Mouse (Mus musculus): ENCODE results near the gene Fmnl2. TPM values are rescaled to one million over a fixed set of nuclear protein-coding genes. Genes with fewer than 3 reads are reported as not detected.

The Fmnl2 gene
- polyA plus RNA-seq, 1 experiment from 2014 or later = 0.64 TPM

DNA sequence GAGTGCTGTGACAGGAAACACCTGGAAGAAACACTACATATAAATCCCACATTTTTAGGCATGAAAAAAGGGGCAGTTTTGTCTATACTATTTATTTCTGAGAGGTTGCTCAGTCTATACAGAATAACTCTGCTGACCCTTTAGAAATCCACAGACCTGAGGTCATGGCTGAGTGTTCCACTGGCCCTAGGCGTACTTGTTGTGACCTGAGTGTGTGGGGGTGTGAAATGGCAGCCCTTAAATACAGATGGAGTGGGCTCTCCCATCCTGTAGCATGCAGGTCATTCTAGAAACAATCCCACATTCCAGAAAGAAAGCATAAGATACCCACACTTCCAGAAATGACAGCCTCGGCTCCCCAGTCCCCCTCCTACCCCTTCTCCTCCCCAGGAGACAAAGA, 180.6 kb downstream of the Fmnl2 start:
- Histone ChIP-seq H3K9me3 (replicated peaks) (no peaks in the 10 kb centered on the region), H3K4me3 (no peak overlapping the region), H3K36me3 (no peaks in the 10 kb centered on the region), H3K4me1 (no peaks in the 10 kb centered on the region), H3K27ac (no peak overlapping the region), H3K9ac (no peak overlapping the region), H3K27me3 (replicated peaks) (no peaks in the 10 kb centered on the region), H3K4me2 (no peak overlapping the region)
- ATAC-seq = no peak
- WGBS (ENCODE audit: insufficient replicate concordance) = 45% methylated on average over 2 of the region's 2 CpGs

GRCm38 (mm10) chr2:53038737-53039136, 181.1 kb downstream of the Fmnl2 start:
- no peak overlapping the region for H3K9ac ChIP-seq
- 66% methylated on average over 9 of the region's 9 CpGs for WGBS (ENCODE audit: insufficient replicate concordance)
- H3K36me3 ChIP-seq = no peaks in the 10 kb centered on the region
- no peak overlapping the region for H3K27ac ChIP-seq
- H3K27me3 ChIP-seq (replicated peaks) = no peaks in the 10 kb centered on the region
- ATAC-seq = no peak
- no peak overlapping the region for H3K4me2 ChIP-seq
- no peak overlapping the region for H3K4me3 ChIP-seq
- no peaks in the 10 kb centered on the region for H3K4me1 ChIP-seq
- no peaks in the 10 kb centered on the region for H3K9me3 ChIP-seq (replicated peaks)

DNA sequence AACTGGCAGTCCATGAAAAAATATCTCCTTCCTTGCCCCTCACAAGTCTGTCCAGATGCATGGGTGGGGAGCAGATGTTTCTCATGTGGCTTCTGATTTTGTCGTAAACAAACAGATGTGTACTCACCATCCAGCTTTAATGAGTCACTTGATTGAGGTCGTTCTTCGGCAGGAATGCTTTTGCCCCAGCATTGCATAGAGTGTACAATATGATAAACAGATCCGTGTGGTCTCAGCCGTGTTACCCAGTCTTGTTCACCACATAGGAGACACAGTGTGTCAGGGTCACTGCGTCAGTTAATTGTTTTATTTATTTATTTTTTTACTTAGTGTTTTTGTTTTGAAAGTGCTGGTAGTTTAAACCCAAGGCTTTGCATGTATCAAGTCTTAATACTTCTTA, 189.4 kb downstream of the Fmnl2 start:
- H3K4me2 ChIP-seq = no peak overlapping the region
- H3K9me3 ChIP-seq (replicated peaks) = no peaks in the 10 kb centered on the region
- no peaks in the 10 kb centered on the region for H3K27me3 ChIP-seq (replicated peaks)
- no peak overlapping the region for H3K27ac ChIP-seq
- H3K9ac ChIP-seq = no peak overlapping the region
- ATAC-seq = no peak
- no peaks in the 10 kb centered on the region for H3K36me3 ChIP-seq
- 0 out of 2 replicates have a peak, but pooled peaks cover 3% of the 10 kb centered on the region for H3K4me1 ChIP-seq
- 67% methylated on average over 6 of the region's 6 CpGs for WGBS (ENCODE audit: insufficient replicate concordance)
- no peak overlapping the region for H3K4me3 ChIP-seq

DNA sequence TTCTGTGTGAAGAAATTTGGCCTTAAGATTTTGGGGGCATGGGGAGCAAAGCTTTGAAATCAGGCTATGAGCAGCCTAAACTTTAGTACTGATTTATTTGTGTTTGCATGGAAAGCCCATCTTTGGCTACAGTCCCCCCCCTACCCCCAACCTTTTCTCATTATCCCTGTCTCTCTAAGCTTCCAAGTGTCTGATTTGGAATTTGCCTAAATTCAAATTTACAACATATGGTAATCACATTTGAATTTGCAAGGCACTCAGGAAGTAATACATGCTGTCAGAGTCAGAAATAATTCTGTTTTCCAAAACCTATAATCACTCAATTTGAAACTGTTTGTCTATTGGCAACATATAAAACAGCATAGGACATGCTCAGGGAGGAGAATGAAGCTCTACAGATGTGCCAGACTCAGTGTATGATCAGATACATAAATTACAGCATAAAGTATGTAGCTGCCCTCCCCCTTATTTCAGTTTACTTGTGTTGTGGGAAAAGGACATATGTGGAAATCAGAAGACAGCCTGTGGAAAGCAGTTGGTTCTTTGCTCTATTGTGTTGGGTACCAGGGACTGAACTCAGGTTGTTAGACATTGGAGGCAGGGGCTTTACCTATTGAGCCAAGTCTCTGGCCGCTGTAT, 190.2 kb downstream of the Fmnl2 start:
- Histone ChIP-seq H3K27ac (no peak overlapping the region), H3K9ac (no peak overlapping the region), H3K9me3 (replicated peaks) (no peaks in the 10 kb centered on the region), H3K4me2 (no peak overlapping the region), H3K27me3 (replicated peaks) (no peaks in the 10 kb centered on the region), H3K36me3 (no peaks in the 10 kb centered on the region), H3K4me3 (no peak overlapping the region), H3K4me1 (0 out of 2 replicates have a peak, but pooled peaks cover 3% of the 10 kb centered on the region)
- WGBS (ENCODE audit: insufficient replicate concordance) = 58% methylated on average over 1 of the region's 1 CpGs
- no peak for ATAC-seq

- Histone ChIP-seq H3K4me1 (0 out of 2 replicates have a peak, but pooled peaks cover 3% of the 10 kb centered on the region), H3K9ac (no peak overlapping the region), H3K27ac (no peak overlapping the region), H3K4me3 (no peak overlapping the region), H3K27me3 (replicated peaks) (no peaks in the 10 kb centered on the region), H3K9me3 (replicated peaks) (no peaks in the 10 kb centered on the region), H3K36me3 (no peaks in the 10 kb centered on the region), H3K4me2 (no peak overlapping the region)
- WGBS (ENCODE audit: insufficient replicate concordance) = 77% methylated on average over 6 of the region's 6 CpGs
- no peak for ATAC-seq
These were observed 192.7 kb downstream of the Fmnl2 start for GRCm38 (mm10) chr2:53050376-53050775.

DNA sequence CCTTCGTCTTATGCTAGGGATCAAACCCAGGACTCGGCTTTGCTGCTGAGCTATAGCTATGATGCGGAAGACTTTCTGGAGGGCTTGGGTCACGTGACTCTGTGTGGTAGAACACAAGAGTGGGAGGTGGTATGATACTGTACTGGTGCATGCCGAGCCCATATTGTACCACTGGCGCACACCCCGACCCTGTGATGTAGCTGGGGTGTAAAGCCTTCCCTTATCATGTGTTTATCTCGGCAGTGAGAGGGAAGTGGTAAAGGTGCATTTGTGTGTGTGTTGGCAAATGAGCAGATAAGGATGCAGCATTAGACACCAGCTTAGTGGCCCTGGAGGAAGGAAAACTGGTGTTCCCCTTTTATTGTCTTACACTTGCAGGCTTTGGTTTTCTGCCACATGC, 193.8 kb downstream of the Fmnl2 start:
- Histone ChIP-seq H3K4me1 (0 out of 2 replicates have a peak, but pooled peaks cover 3% of the 10 kb centered on the region), H3K9me3 (replicated peaks) (no peaks in the 10 kb centered on the region), H3K4me3 (no peak overlapping the region), H3K27ac (no peak overlapping the region), H3K9ac (no peak overlapping the region), H3K27me3 (replicated peaks) (no peaks in the 10 kb centered on the region), H3K36me3 (no peaks in the 10 kb centered on the region), H3K4me2 (no peak overlapping the region)
- WGBS (ENCODE audit: insufficient replicate concordance) = 38% methylated on average over 8 of the region's 8 CpGs
- no peak for ATAC-seq

DNA sequence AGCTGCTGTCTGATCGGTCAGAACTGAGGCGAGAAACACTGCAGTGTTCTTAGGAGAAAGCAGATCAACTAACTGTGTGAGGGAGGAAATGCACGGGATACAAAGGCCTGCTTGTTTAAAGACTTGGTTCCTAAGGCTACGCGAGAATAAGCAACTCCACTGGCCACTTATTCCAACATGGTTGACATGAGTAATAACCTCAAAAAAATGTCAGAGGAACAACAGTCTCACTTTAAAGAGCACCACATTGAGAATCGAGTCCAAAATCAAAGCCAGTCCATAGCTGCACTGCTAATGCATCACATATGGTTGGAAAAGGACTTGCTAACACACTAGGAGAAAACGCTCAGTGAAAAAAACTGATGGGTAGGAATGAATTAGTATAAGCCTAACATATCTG, 196.1 kb downstream of the Fmnl2 start:
- no peaks in the 10 kb centered on the region for H3K27me3 ChIP-seq (replicated peaks)
- no peak overlapping the region for H3K9ac ChIP-seq
- no peak overlapping the region for H3K4me2 ChIP-seq
- no peaks in the 10 kb centered on the region for H3K9me3 ChIP-seq (replicated peaks)
- no peak for ATAC-seq
- H3K4me1 ChIP-seq = 0 out of 2 replicates have a peak, but pooled peaks cover 3% of the 10 kb centered on the region
- H3K36me3 ChIP-seq = no peaks in the 10 kb centered on the region
- no peak overlapping the region for H3K4me3 ChIP-seq
- 77% methylated on average over 7 of the region's 7 CpGs for WGBS (ENCODE audit: insufficient replicate concordance)
- no peak overlapping the region for H3K27ac ChIP-seq

DNA sequence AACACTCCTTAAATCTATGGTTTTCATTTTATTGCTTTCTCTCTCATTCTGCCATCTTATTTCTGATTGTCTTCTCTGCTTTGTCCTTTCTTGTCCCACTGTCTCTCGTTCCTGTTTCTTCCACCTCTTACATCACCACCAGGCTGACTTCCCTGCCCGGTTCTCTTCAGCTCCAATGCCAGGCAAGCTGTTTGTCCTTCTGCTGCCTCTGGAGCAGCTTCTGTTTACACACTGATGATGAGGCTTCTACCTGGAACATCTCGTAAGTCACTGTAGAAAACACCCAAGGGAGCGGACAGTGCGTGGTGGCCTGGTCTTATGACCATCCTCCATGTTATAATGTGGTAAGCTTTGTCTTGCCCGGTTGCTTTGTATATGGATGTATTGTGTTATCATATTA, 198.9 kb downstream of the Fmnl2 start:
- ATAC-seq = no peak
- H3K27ac ChIP-seq = no peak overlapping the region
- H3K27me3 ChIP-seq (replicated peaks) = no peaks in the 10 kb centered on the region
- no peak overlapping the region for H3K9ac ChIP-seq
- H3K9me3 ChIP-seq (replicated peaks) = no peaks in the 10 kb centered on the region
- 75% methylated on average over 6 of the region's 6 CpGs for WGBS (ENCODE audit: insufficient replicate concordance)
- H3K4me2 ChIP-seq = no peak overlapping the region
- no peak overlapping the region for H3K4me3 ChIP-seq
- no peaks in the 10 kb centered on the region for H3K36me3 ChIP-seq
- H3K4me1 ChIP-seq = 0 out of 2 replicates have a peak, but pooled peaks cover 2% of the 10 kb centered on the region

DNA sequence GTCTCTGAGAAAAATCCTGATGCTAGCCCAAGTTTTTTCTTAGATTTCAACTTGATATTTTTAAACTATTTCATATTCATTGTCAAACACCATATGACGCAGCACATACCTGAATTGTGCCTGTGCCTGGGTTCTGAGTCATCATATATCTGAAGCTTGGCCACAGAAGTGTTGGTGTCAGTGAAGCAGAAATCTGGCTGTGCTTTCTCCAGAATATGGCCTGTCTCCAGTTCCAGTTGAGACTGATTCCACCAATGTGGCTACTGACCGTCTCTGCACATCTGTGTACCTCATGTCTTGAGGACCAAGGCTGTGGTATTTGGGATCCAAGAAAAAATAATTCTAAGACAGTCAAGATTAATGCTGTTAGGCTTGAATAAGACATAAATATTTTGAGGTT, 199.6 kb downstream of the Fmnl2 start:
- no peak for ATAC-seq
- Histone ChIP-seq H3K36me3 (no peaks in the 10 kb centered on the region), H3K4me2 (no peak overlapping the region), H3K4me1 (no peaks in the 10 kb centered on the region), H3K9me3 (replicated peaks) (no peaks in the 10 kb centered on the region), H3K27ac (no peak overlapping the region), H3K9ac (no peak overlapping the region), H3K4me3 (no peak overlapping the region), H3K27me3 (replicated peaks) (no peaks in the 10 kb centered on the region)
- 73% methylated on average over 2 of the region's 2 CpGs for WGBS (ENCODE audit: insufficient replicate concordance)

GRCm38 (mm10) chr2:53061363-53062000, 203.8 kb downstream of the Fmnl2 start:
- ATAC-seq = no peak
- WGBS (ENCODE audit: insufficient replicate concordance) = 73% methylated on average over 9 of the region's 9 CpGs

GRCm38 (mm10) chr2:53066973-53067372, 209.3 kb downstream of the Fmnl2 start:
- Histone ChIP-seq H3K4me3 (no peak overlapping the region), H3K36me3 (no peaks in the 10 kb centered on the region), H3K9ac (no peak overlapping the region), H3K9me3 (replicated peaks) (no peaks in the 10 kb centered on the region), H3K27me3 (replicated peaks) (no peaks in the 10 kb centered on the region), H3K4me1 (no peaks in the 10 kb centered on the region), H3K4me2 (no peak overlapping the region), H3K27ac (no peak overlapping the region)
- 76% methylated on average over 2 of the region's 2 CpGs for WGBS (ENCODE audit: insufficient replicate concordance)
- ATAC-seq = no peak

More at GRCm38 (mm10) chr2:53061363-53062000, 203.8 kb downstream of the Fmnl2 start:
- H3K36me3 ChIP-seq = no peaks in the 10 kb centered on the region
- H3K4me3 ChIP-seq = no peak overlapping the region
- H3K4me1 ChIP-seq = no peaks in the 10 kb centered on the region
- no peak overlapping the region for H3K9ac ChIP-seq
- no peak overlapping the region for H3K4me2 ChIP-seq
- H3K27ac ChIP-seq = no peak overlapping the region
- H3K27me3 ChIP-seq (replicated peaks) = no peaks in the 10 kb centered on the region
- no peaks in the 10 kb centered on the region for H3K9me3 ChIP-seq (replicated peaks)

DNA sequence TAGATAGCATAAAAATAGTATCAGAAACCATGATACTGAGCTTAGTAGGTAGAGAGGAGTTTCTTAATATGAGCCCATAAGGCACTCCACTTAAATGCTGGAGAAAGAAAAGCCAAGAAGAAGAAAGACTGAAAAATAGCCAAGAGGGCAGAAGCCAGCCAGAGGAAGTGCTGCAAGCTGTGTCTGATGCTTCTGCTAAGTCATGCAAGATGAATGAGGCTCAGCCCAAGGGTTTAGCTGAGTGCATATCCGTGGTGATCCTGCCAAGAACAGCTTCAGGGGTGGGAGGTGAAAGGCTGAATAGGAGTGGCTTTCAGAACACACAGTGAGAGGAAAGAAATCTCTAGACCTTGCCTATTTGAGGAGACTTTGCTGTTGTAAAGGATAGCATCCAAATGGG, 212.9 kb downstream of the Fmnl2 start:
- H3K4me2 ChIP-seq = no peak overlapping the region
- no peak overlapping the region for H3K9ac ChIP-seq
- no peak overlapping the region for H3K4me3 ChIP-seq
- WGBS (ENCODE audit: insufficient replicate concordance) = 4% methylated on average over 1 of the region's 1 CpGs
- no peaks in the 10 kb centered on the region for H3K36me3 ChIP-seq
- H3K9me3 ChIP-seq (replicated peaks) = no peaks in the 10 kb centered on the region
- no peaks in the 10 kb centered on the region for H3K27me3 ChIP-seq (replicated peaks)
- H3K4me1 ChIP-seq = no peaks in the 10 kb centered on the region
- ATAC-seq = no peak
- H3K27ac ChIP-seq = no peak overlapping the region

Measured in liver, embryonic 12.5 days (tissue).